8 mouse cellular contexts compared by ENCODE assay signal in the genomic region with DNA sequence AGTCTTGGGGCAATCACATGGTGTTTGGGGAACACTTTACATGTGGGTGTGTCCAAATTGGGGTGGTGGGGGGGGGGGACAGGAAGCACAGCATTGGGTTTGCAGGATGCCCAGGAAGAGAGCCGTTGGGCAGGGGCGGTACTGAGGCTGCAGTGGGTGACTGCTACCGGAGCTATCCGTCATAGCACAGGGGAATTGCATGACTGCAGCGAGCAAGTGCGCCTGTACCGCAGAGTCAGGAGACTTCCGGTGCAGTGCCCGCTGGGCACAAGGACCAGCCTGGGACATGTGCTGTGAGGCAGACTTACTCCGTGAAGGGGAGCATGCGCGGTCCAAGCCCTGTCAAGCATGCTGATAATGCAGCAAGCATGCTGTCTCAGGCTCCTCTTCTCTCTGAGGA. TPM values are rescaled to one million over a fixed set of nuclear protein-coding genes. Genes with fewer than 3 reads are reported as not detected.
A peak's percentile ranks its signal among the peaks of the same experiment; 100 is the strongest.
DNase-seq lines count a peak whose midpoint lies in the region; ATAC-seq and TF ChIP-seq lines count a peak whose summit lies in the region.

No protein-coding gene starts in this region.

- no peak for DNase-seq in heart, adult 8-10 months (ENCODE audit: low spot score)
- no peak for DNase-seq in frontal cortex, postnatal 36 days (ENCODE audit: low spot score in 2 of 2)
- DNase-seq in urinary bladder, postnatal 14 days (ENCODE audit: low spot score) = no peak
- DNase-seq in cerebellum, adult 2 months = no peak

- no peaks in the 10 kb centered on the region for H3K27me3 ChIP-seq in heart, embryonic 11.5 days (ENCODE audit: control insufficient read depth, insufficient read depth, low read length)
- H3K27me3 ChIP-seq in erythroblast, embryonic 14.5 days (ENCODE audit: control insufficient read depth) = no peaks in the 10 kb centered on the region
- no peaks in the 10 kb centered on the region for H3K27me3 ChIP-seq in lung, embryonic 16.5 days (ENCODE audit: control insufficient read depth, insufficient read depth, low read depth, low read length)
- no peaks in the 10 kb centered on the region for H3K27me3 ChIP-seq in stomach, embryonic 16.5 days (ENCODE audit: control insufficient read depth, insufficient read depth, low read length)
- no peaks in the 10 kb centered on the region for H3K27me3 ChIP-seq in cerebellum, adult 2 months (ENCODE audit: control insufficient read depth, insufficient read depth, low read length)

- no peak overlapping the region for H3K9ac ChIP-seq in heart, embryonic 11.5 days (ENCODE audit: low read depth, low read length)
- H3K9ac ChIP-seq in lung, embryonic 16.5 days (ENCODE audit: low read length) = no peak overlapping the region
- no peak overlapping the region for H3K9ac ChIP-seq in stomach, embryonic 16.5 days (ENCODE audit: low read length)

- ATAC-seq in heart, embryonic 11.5 days (replicated peaks; ENCODE audit: insufficient number of reproducible peaks, low FRiP score, low TSS enrichment) = no peak
- peak; percentile 36; the same call in 1 of the 2 replicates for ATAC-seq in lung, embryonic 16.5 days (ENCODE audit: low read depth)
- ATAC-seq in stomach, embryonic 16.5 days (ENCODE audit: insufficient read depth, low FRiP score) = peak; percentile 67

- no peaks in the 10 kb centered on the region; the same call in 1 of the 2 replicates for H3K4me1 ChIP-seq in heart, embryonic 11.5 days (ENCODE audit: control insufficient read depth, insufficient read depth, low read length)
- H3K4me1 ChIP-seq in erythroblast, embryonic 14.5 days (ENCODE audit: control insufficient read depth) = peaks cover 26% of the 10 kb centered on the region
- H3K4me1 ChIP-seq in lung, embryonic 16.5 days (replicated peaks; ENCODE audit: control insufficient read depth, insufficient read depth, low read length) = no peaks in the 10 kb centered on the region
- H3K4me1 ChIP-seq in stomach, embryonic 16.5 days (ENCODE audit: control insufficient read depth, insufficient read depth, low read length) = no peaks in the 10 kb centered on the region; the same call in 1 of the 2 replicates
- peaks cover 8% of the 10 kb centered on the region for H3K4me1 ChIP-seq in cerebellum, adult 2 months (ENCODE audit: control insufficient read depth, insufficient read depth, low read length)

- peaks cover 12% of the 10 kb centered on the region for H3K36me3 ChIP-seq in heart, embryonic 11.5 days (ENCODE audit: control insufficient read depth, insufficient read depth, low read length)
- peaks cover 7% of the 10 kb centered on the region; the same call in 1 of the 2 replicates for H3K36me3 ChIP-seq in erythroblast, embryonic 14.5 days (ENCODE audit: control insufficient read depth)
- H3K36me3 ChIP-seq in lung, embryonic 16.5 days (ENCODE audit: control insufficient read depth, insufficient read depth, low read length) = peaks cover 6% of the 10 kb centered on the region
- 0 out of 2 replicates have a peak, but pooled peaks cover 6% of the 10 kb centered on the region for H3K36me3 ChIP-seq in stomach, embryonic 16.5 days (ENCODE audit: control insufficient read depth, insufficient read depth, low read length)

- 48% methylated on average over 12 of the region's 12 CpGs for WGBS in heart, embryonic 11.5 days (ENCODE audit: insufficient replicate concordance)
- 47% methylated on average over 12 of the region's 12 CpGs for WGBS in lung, embryonic 16.5 days
- WGBS in stomach, embryonic 16.5 days = 57% methylated on average over 12 of the region's 12 CpGs
- WGBS in cerebellum, adult 2 months = 81% methylated on average over 12 of the region's 12 CpGs

- no peaks in the 10 kb centered on the region for H3K9me3 ChIP-seq in heart, embryonic 11.5 days (replicated peaks; ENCODE audit: control insufficient read depth, low read length)
- no peaks in the 10 kb centered on the region for H3K9me3 ChIP-seq in erythroblast, embryonic 14.5 days (ENCODE audit: control insufficient read depth, low read length)
- H3K9me3 ChIP-seq in lung, embryonic 16.5 days (ENCODE audit: control insufficient read depth, low read length) = no peaks in the 10 kb centered on the region
- no peaks in the 10 kb centered on the region for H3K9me3 ChIP-seq in stomach, embryonic 16.5 days (replicated peaks; ENCODE audit: control insufficient read depth, low read length)

- H3K4me2 ChIP-seq in heart, embryonic 11.5 days = peak overlapping the region; percentile 21; the same call in 1 of the 2 replicates
- peak overlapping the region; percentile 45 for H3K4me2 ChIP-seq in lung, embryonic 16.5 days (ENCODE audit: low read depth, low read length)
- H3K4me2 ChIP-seq in stomach, embryonic 16.5 days (ENCODE audit: low read depth, low read length) = peak overlapping the region; percentile 54

- no peak overlapping the region for H3K4me3 ChIP-seq in heart, embryonic 11.5 days (ENCODE audit: low read depth, low read length)
- H3K4me3 ChIP-seq in erythroblast, embryonic 14.5 days (replicated peaks) = peak overlapping the region; percentile 62
- peak overlapping the region; percentile 25 for H3K4me3 ChIP-seq in lung, embryonic 16.5 days (ENCODE audit: low read length)
- H3K4me3 ChIP-seq in stomach, embryonic 16.5 days (replicated peaks; ENCODE audit: low read length) = peak overlapping the region; percentile 35
- H3K4me3 ChIP-seq in cerebellum, adult 2 months (replicated peaks; ENCODE audit: insufficient read depth, low read depth, low read length) = no peak overlapping the region

- TF ChIP-seq CTCF in cerebellum, adult 2 months (IDR thresholded peaks at IDR 0.05; ENCODE audit: borderline replicate concordance, insufficient read depth, low read depth, low read length) = no peak

- TF ChIP-seq POLR2A in cerebellum, adult 2 months (IDR thresholded peaks at IDR 0.05; ENCODE audit: borderline replicate concordance, insufficient read depth, low read length) = no peak

- no peak overlapping the region for H3K27ac ChIP-seq in heart, embryonic 11.5 days (ENCODE audit: low read depth, low read length)
- no peak overlapping the region for H3K27ac ChIP-seq in lung, embryonic 16.5 days (ENCODE audit: low read length)
- no peak overlapping the region for H3K27ac ChIP-seq in stomach, embryonic 16.5 days (ENCODE audit: low read length)
- H3K27ac ChIP-seq in cerebellum, adult 2 months (ENCODE audit: insufficient read depth, low read length) = no peak overlapping the region

RNA-seq across cellular contexts. Expression of gene Muc13, which starts 42.2 kb away (rescaled TPM):
- polyA plus RNA-seq in heart, embryonic 11.5 days (2014; fragmentation: Nextera tagmentation; extraction: Ambion mirVana) = 0.39 and 0.56 TPM in 2 replicates
- total RNA-seq in heart, adult 8-10 months (2022) = under 1 TPM in 2 of 4 experiments, not detected in 2; 0.09 to 0.14 TPM
- not detected in 2 replicates for polyA plus RNA-seq in erythroblast, embryonic 14.5 days (2012)
- 0.05 and 0.20 TPM in 2 replicates for polyA plus RNA-seq in lung, embryonic 16.5 days (2015; fragmentation: Nextera tagmentation; extraction: Ambion mirVana)
- 31.5 and 37.0 TPM in 2 replicates for polyA plus RNA-seq in stomach, embryonic 16.5 days (2015; fragmentation: Nextera tagmentation; extraction: Ambion mirVana)
- polyA plus RNA-seq in cerebellum, adult 2 months (2012; rRNA removed) = 0.06 and 0.11 TPM in 2 replicates

Comparison
In these comparisons a context has a peak if more than half of its experiments do, and no peak if none do; other contexts are left out.
1. H3K4me3 ChIP-seq: peak in erythroblast, embryonic 14.5 days (single experiment), lung, embryonic 16.5 days (single experiment) and stomach, embryonic 16.5 days (single experiment); none in heart, embryonic 11.5 days (single experiment) and cerebellum, adult 2 months (single experiment).
2. RNA of gene Muc13, which starts 42.2 kb away (polyA plus RNA-seq): 31.5 to 37.0 TPM in stomach, embryonic 16.5 days; 0.39 to 0.56 TPM in heart, embryonic 11.5 days, 0.06 to 0.11 TPM in cerebellum, adult 2 months, 0.05 to 0.20 TPM in lung, embryonic 16.5 days and not detected in erythroblast, embryonic 14.5 days; every median in the first group is over 10 times any median in the second.
3. Peak in every context shown above with its lines, with median percentiles within 50 percentile points of each other: H3K4me2 ChIP-seq.